Comparison of ENCODE assay signal across 13 mouse cellular contexts in genomic region chr17:28776817-28777216, GRCm38 (mm10). TPM values are rescaled to one million over a fixed set of nuclear protein-coding genes. Genes with fewer than 3 reads are reported as not detected.
A peak's percentile ranks its signal among the peaks of the same experiment; 100 is the strongest.
DNase-seq lines count a peak whose midpoint lies in the region; ATAC-seq and TF ChIP-seq lines count a peak whose summit lies in the region.
"Had no signal": no experiment of that assay in that cellular context is flagged by ENCODE, and none has a peak within 500 bp of the region (broad histone marks: within the 10 kb centered on the region; RNA-seq: fewer than 3 reads in every experiment).

No protein-coding gene starts in this region.

- intact Hi-C loops in heart, adult 2 months (cut with DNase I) = loop anchor here (5.0 kb wide), 1 partner anchor 150 kb away; no protein-coding TSS in a partner anchor
- intact Hi-C loops in heart, postnatal 14 days (cut with DNase I) = no loop called here

- H3K9me3 ChIP-seq in liver, postnatal 0 days (ENCODE audit: low read length) = no peaks in the 10 kb centered on the region
- H3K9me3 ChIP-seq in liver, embryonic 11.5 days (ENCODE audit: control insufficient read depth, low read length) = no peaks in the 10 kb centered on the region
- H3K9me3 ChIP-seq: forebrain, embryonic 12.5 days; limb, embryonic 10.5 days; lung, embryonic 15.5 days had no signal

- no peak overlapping the region for H3K4me2 ChIP-seq in liver, postnatal 0 days (ENCODE audit: low read depth, low read length)
- H3K4me2 ChIP-seq in liver, embryonic 11.5 days = no peak overlapping the region
- H3K4me2 ChIP-seq: forebrain, embryonic 12.5 days; heart, embryonic 11.5 days; lung, embryonic 15.5 days had no signal

- peak; percentile 49 for TF ChIP-seq CTCF in heart, adult 2 months (IDR thresholded peaks at IDR 0.05)
- peak; percentile 58 for TF ChIP-seq CTCF in liver, postnatal 0 days (IDR thresholded peaks at IDR 0.05; ENCODE audit: low read depth)
- TF ChIP-seq CTCF in small intestine, adult 2 months (IDR thresholded peaks at IDR 0.05; ENCODE audit: extremely low read depth, insufficient read length, insufficient replicate concordance, low read depth, low read length) = peak; percentile 34; the same call in 1 of the 2 replicates

- 91% methylated on average over 3 of the region's 3 CpGs for WGBS in heart, adult 2 months
- WGBS in liver, postnatal 0 days (ENCODE audit: insufficient replicate concordance) = 83% methylated on average over 3 of the region's 3 CpGs
- WGBS in liver, embryonic 11.5 days = 68% methylated on average over 3 of the region's 3 CpGs
- 100% methylated on average over 3 of the region's 3 CpGs for WGBS in small intestine, adult 2 months

- TF ChIP-seq EP300 in heart, adult 2 months (IDR thresholded peaks at IDR 0.05; ENCODE audit: insufficient read depth, low read depth, low read length) = no peak
- no peak for TF ChIP-seq EP300 in liver, postnatal 0 days (IDR thresholded peaks at IDR 0.05; ENCODE audit: low read depth)

- no peak overlapping the region for H3K4me3 ChIP-seq in heart, adult 2 months
- H3K4me3 ChIP-seq in liver, postnatal 0 days (ENCODE audit: low read depth, low read length) = no peak overlapping the region
- H3K4me3 ChIP-seq in liver, embryonic 11.5 days (ENCODE audit: low read depth, low read length) = no peak overlapping the region
- no peak overlapping the region for H3K4me3 ChIP-seq in small intestine, adult 2 months (ENCODE audit: low read depth, low read length)
- H3K4me3 ChIP-seq: forebrain, embryonic 12.5 days; limb, embryonic 10.5 days; lung, embryonic 15.5 days; midbrain, embryonic 10.5 days had no signal

- ATAC-seq in liver, postnatal 0 days = no peak
- no peak for ATAC-seq in liver, embryonic 11.5 days (replicated peaks; ENCODE audit: low FRiP score)

- no peaks in the 10 kb centered on the region for H3K27me3 ChIP-seq in heart, adult 2 months (ENCODE audit: control insufficient read depth, insufficient read depth, low read length)
- no peaks in the 10 kb centered on the region for H3K27me3 ChIP-seq in liver, postnatal 0 days (ENCODE audit: insufficient read depth, low read length)
- H3K27me3 ChIP-seq in liver, embryonic 11.5 days (replicated peaks; ENCODE audit: control insufficient read depth, insufficient read depth, low read length) = peaks cover 5% of the 10 kb centered on the region; the same call in 1 of the 2 replicates
- no peaks in the 10 kb centered on the region for H3K27me3 ChIP-seq in small intestine, adult 2 months (ENCODE audit: control insufficient read depth, insufficient read depth, low read length)
- H3K27me3 ChIP-seq: lung, embryonic 15.5 days had no signal

- H3K79me2 ChIP-seq in heart, adult 2 months (replicated peaks; ENCODE audit: control insufficient read depth, insufficient read depth, low read length) = no peaks in the 10 kb centered on the region

- H3K4me1 ChIP-seq in heart, adult 2 months (ENCODE audit: control insufficient read depth, insufficient read depth, low read length) = no peaks in the 10 kb centered on the region
- H3K4me1 ChIP-seq in liver, postnatal 0 days (ENCODE audit: insufficient read depth) = 0 out of 2 replicates have a peak, but pooled peaks cover 2% of the 10 kb centered on the region
- peaks cover 4% of the 10 kb centered on the region; the same call in 1 of the 2 replicates for H3K4me1 ChIP-seq in liver, embryonic 11.5 days (replicated peaks; ENCODE audit: control insufficient read depth, insufficient read depth, low read length)
- peaks cover 10% of the 10 kb centered on the region; the same call in 1 of the 2 replicates for H3K4me1 ChIP-seq in small intestine, adult 2 months (ENCODE audit: control insufficient read depth, insufficient read depth, insufficient read length, low read length)
- H3K4me1 ChIP-seq: lung, embryonic 15.5 days had no signal

- no peaks in the 10 kb centered on the region for H3K36me3 ChIP-seq in heart, adult 2 months (ENCODE audit: control insufficient read depth, insufficient read depth, low read length)
- H3K36me3 ChIP-seq in liver, postnatal 0 days (replicated peaks; ENCODE audit: insufficient read depth, low read length) = no peaks in the 10 kb centered on the region
- H3K36me3 ChIP-seq in liver, embryonic 11.5 days (ENCODE audit: control insufficient read depth, insufficient read depth, low read length) = no peaks in the 10 kb centered on the region
- H3K36me3 ChIP-seq in small intestine, adult 2 months (ENCODE audit: control insufficient read depth, insufficient read depth, low read length) = peaks cover 57% of the 10 kb centered on the region
- H3K36me3 ChIP-seq: forebrain, embryonic 12.5 days; limb, embryonic 10.5 days; lung, embryonic 15.5 days; midbrain, embryonic 10.5 days had no signal

- no peak overlapping the region for H3K9ac ChIP-seq in heart, adult 2 months (ENCODE audit: low read depth, low read length)
- no peak overlapping the region for H3K9ac ChIP-seq in liver, postnatal 0 days (replicated peaks)
- H3K9ac ChIP-seq in liver, embryonic 11.5 days (ENCODE audit: low read depth, low read length) = no peak overlapping the region
- H3K9ac ChIP-seq: forebrain, embryonic 12.5 days; lung, embryonic 15.5 days had no signal

- no peak overlapping the region for H3K27ac ChIP-seq in heart, adult 2 months
- no peak overlapping the region for H3K27ac ChIP-seq in liver, postnatal 0 days (ENCODE audit: low read depth)
- no peak overlapping the region for H3K27ac ChIP-seq in liver, embryonic 11.5 days (ENCODE audit: low read depth, low read length)
- H3K27ac ChIP-seq in small intestine, adult 2 months (ENCODE audit: insufficient read depth, low read depth, low read length) = no peak overlapping the region
- H3K27ac ChIP-seq: forebrain, embryonic 12.5 days; limb, embryonic 10.5 days; lung, embryonic 15.5 days; midbrain, embryonic 10.5 days had no signal

- no peak for TF ChIP-seq POLR2A in heart, adult 2 months (IDR thresholded peaks at IDR 0.05; ENCODE audit: insufficient read depth, low read depth, low read length)
- no peak for TF ChIP-seq POLR2A in small intestine, adult 2 months (IDR thresholded peaks at IDR 0.05; ENCODE audit: low read depth, low read length)

- no peak for DNase-seq in heart, adult 2 months
- DNase-seq in heart, postnatal 14 days = no peak
- DNase-seq in liver, postnatal 0 days = no peak
- DNase-seq in liver, embryonic 11.5 days (ENCODE audit: low spot score) = no peak
- peak; percentile 47 for DNase-seq in R1 (ENCODE audit: low read depth, low spot score)
- DNase-seq in spleen, adult 18-20 months = no peak
- DNase-seq in right cerebral cortex, postnatal 4 days = no peak

RNA-seq across cellular contexts. Expression of gene Mapk13, which starts 7.7 kb away (rescaled TPM):
- total RNA-seq in heart, adult 2 months (2021) = under 1 TPM; 0.48 to 0.52 TPM
- polyA plus RNA-seq in heart, adult 2 months (2012; rRNA removed) = 0.38 and 0.78 TPM in 2 replicates
- total RNA-seq in heart, postnatal 14 days (2021) = under 1 TPM; 0.17 to 0.33 TPM
- 25.2 and 27.6 TPM in 2 replicates for polyA plus RNA-seq in liver, postnatal 0 days (2015; fragmentation: Nextera tagmentation; extraction: Ambion mirVana)
- 5.0 and 5.5 TPM in 2 replicates for polyA plus RNA-seq in liver, embryonic 11.5 days (2014; fragmentation: Nextera tagmentation; extraction: Ambion mirVana)
- polyA plus RNA-seq in small intestine, adult 2 months (2012; rRNA removed) = 108 and 266 TPM in 2 replicates

RNA-seq across cellular contexts. Expression of gene Brpf3, which starts 24.1 kb away (rescaled TPM):
- 10 to 100 TPM; 12.0 to 15.8 TPM for total RNA-seq in heart, adult 2 months (2021)
- polyA plus RNA-seq in heart, adult 2 months (2012; rRNA removed) = 14.0 and 14.2 TPM in 2 replicates
- total RNA-seq in heart, postnatal 14 days (2021) = 10 to 100 TPM; 17.2 to 18.5 TPM
- polyA plus RNA-seq in liver, postnatal 0 days (2015; fragmentation: Nextera tagmentation; extraction: Ambion mirVana) = 33.9 and 35.6 TPM in 2 replicates
- polyA plus RNA-seq in liver, embryonic 11.5 days (2014; fragmentation: Nextera tagmentation; extraction: Ambion mirVana) = 29.3 and 34.8 TPM in 2 replicates
- 39.3 and 109 TPM in 2 replicates for polyA plus RNA-seq in small intestine, adult 2 months (2012; rRNA removed)

RNA-seq across cellular contexts. Expression of gene AC170998.1, which starts 50.9 kb away (rescaled TPM):
- under 1 TPM in 1 of 2 experiments, not detected in 1; 0.52 TPM for total RNA-seq in heart, adult 2 months (2021)
- polyA plus RNA-seq in heart, adult 2 months (2012; rRNA removed) = 0.27 TPM in 1 of 2 replicates, not detected in the other
- 1 to 10 TPM in 1 of 2 experiments, under 1 TPM in 1; 0.98 to 1.4 TPM for total RNA-seq in heart, postnatal 14 days (2021)
- 0.80 and 1.1 TPM in 2 replicates for polyA plus RNA-seq in liver, postnatal 0 days (2015; fragmentation: Nextera tagmentation; extraction: Ambion mirVana)
- polyA plus RNA-seq in liver, embryonic 11.5 days (2014; fragmentation: Nextera tagmentation; extraction: Ambion mirVana) = 0.84 and 3.6 TPM in 2 replicates
- 0.19 and 0.55 TPM in 2 replicates for polyA plus RNA-seq in small intestine, adult 2 months (2012; rRNA removed)
